Mouse (Mus musculus) spleen, postnatal 36 days (tissue): Measurements from ENCODE around the gene Hspbap1.

Experiments used
- DNase-seq, 2 experiments: peaks; one replicate each; pipeline ENCODE4 v3.0.0; 2022; ENCODE audit warnings: low spot score in 2 of 2, mixed read lengths in 1 of 2

Hspbap1 gene

DNA sequence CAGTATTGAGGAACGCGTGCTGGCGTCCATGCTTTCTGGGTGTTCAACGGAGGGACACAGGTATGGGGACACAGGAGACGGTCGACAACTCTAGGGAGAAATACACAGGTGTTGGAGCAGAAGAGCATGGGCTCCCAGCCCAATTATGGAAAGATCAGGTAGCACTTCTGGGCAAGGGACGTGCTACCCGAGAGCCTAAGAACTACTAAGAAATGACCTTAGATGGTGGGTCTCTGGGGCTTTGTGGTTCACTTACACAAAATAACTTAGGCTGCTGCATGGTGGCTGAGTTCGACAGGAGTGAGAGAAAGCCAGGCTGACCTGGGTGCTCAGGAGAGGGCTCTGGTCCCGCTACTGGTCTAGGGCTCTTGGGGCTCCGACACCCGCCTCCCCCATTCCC lies 101.7 kb downstream of the Hspbap1 start:
- peak; percentile 7 to 19 for DNase-seq

- peak; percentile 24 to 29 for DNase-seq
Observed at GRCm38 (mm10) chr16:35872410-35873006, 102.3 kb downstream of the Hspbap1 start.

DNA sequence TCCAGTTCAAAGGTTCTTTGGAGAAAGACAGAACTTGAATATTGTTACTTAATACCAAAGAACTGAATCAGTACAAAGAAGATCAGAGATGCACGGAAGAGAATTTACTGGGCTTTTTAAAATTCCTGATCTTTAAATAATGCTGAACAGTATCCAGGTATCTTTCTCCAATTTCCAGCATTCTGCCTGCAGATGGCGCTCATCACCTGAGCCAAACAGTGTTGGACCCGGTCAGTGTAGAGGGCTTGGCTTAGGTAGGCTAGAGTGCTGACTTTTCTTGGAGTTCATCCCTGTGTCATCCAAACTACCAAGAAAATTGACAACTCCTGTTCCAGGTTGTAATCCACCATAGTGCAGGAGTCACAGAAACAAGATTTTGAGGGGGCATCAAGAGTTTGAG lies 104.2 kb downstream of the Hspbap1 start:
- DNase-seq = peak; percentile 48 to 68
